Mouse (Mus musculus) lung, embryonic 16.5 days (tissue): ENCODE results near the gene Camk1d. TPM values are rescaled to one million over a fixed set of nuclear protein-coding genes. Genes with fewer than 3 reads are reported as not detected.

Source experiments
- ATAC-seq: fragments of 200-750 bp; cut with Nextera tagmentation; 2 replicates; pipeline ENCODE4 v1.8.0; 2017; ENCODE audit warnings: low read depth, mild to moderate bottlenecking, moderate library complexity
- H3K27ac ChIP-seq: fragments of 300-500 bp; sonication (generic); 2 replicates; pipeline ENCODE4 v1.5.1; 2014; ENCODE audit warnings: mild to moderate bottlenecking, control low read depth, low read length
- H3K27me3 ChIP-seq: fragments of 300-500 bp; sonication (generic); 2 replicates; pipeline ENCODE4 v1.6.1; 2014; ENCODE audit warnings: low read depth, low read length, mixed read lengths; ENCODE audit not compliant: control insufficient read depth, insufficient read depth
- H3K36me3 ChIP-seq: fragments of 300-500 bp; sonication (generic); 2 replicates; pipeline ENCODE4 v1.6.1; 2014; ENCODE audit warnings: low read length; ENCODE audit not compliant: control insufficient read depth, insufficient read depth
- H3K4me1 ChIP-seq: fragments of 300-500 bp; sonication (generic); replicated peaks from 2 replicates; pipeline ENCODE4 v1.6.1; 2014; ENCODE audit warnings: low read length, mixed read lengths; ENCODE audit not compliant: control insufficient read depth, insufficient read depth
- H3K4me2 ChIP-seq: fragments of 300-500 bp; sonication (generic); 2 replicates; pipeline ENCODE4 v1.6.1; 2014; ENCODE audit warnings: low read depth, low read length, control low read depth
- H3K4me3 ChIP-seq: fragments of 300-500 bp; sonication (generic); 2 replicates; pipeline ENCODE4 v1.5.1; 2014; ENCODE audit warnings: mild to moderate bottlenecking, low read length, control low read depth
- H3K9ac ChIP-seq: fragments of 300-500 bp; sonication (generic); 2 replicates; pipeline ENCODE4 v1.6.1; 2014; ENCODE audit warnings: low read length, control low read depth
- H3K9me3 ChIP-seq: fragments of 300-500 bp; sonication (generic); 2 replicates; pipeline ENCODE4 v1.6.1; 2016; ENCODE audit warnings: low read length; ENCODE audit not compliant: control insufficient read depth
- WGBS: fragments of 180-500 bp; shearing (Covaris S2); extraction: QIAGEN DNeasy Blood & Tissue Kit; methylation state at CpG from one replicate; pipeline ENCODE4 v1.1.7; 2014; 5-methylcytosine and 5-hydroxymethylcytosine counted together
- polyA plus RNA-seq: library from polyadenylated mRNA; unstranded; fragments of >200 nt; fragmentation: Nextera tagmentation; extraction: Ambion mirVana; gene quantifications from 2 replicates; pipeline ENCODE4 v1.2.1, GENCODE M21; 2015

The Camk1d gene
- polyA plus RNA-seq, 1 experiment from 2014 or later: 1.9 TPM

DNA sequence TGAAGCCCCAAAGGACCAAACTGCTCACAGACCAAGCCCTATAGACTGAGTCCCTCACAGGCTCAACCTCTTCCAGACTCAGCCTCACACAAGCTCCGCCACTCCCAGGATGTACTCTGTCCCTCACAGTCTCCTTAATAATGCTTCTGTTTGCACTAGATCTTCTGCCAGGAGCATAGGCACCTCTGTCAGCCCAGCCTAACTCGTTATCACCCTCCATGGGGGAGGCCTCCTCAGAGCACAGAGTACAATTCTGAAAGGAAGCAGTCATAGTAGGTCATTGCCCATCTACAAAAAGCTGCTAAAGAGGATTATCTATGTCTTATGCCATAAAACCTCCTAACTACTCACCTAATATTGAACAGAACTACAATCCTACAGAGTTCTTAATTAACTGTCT lies 276.6 kb downstream of the Camk1d start:
- ATAC-seq: no peak
- WGBS: 55% methylated on average over 2 of the region's 2 CpGs
- no peak overlapping the region for H3K4me3 ChIP-seq

DNA sequence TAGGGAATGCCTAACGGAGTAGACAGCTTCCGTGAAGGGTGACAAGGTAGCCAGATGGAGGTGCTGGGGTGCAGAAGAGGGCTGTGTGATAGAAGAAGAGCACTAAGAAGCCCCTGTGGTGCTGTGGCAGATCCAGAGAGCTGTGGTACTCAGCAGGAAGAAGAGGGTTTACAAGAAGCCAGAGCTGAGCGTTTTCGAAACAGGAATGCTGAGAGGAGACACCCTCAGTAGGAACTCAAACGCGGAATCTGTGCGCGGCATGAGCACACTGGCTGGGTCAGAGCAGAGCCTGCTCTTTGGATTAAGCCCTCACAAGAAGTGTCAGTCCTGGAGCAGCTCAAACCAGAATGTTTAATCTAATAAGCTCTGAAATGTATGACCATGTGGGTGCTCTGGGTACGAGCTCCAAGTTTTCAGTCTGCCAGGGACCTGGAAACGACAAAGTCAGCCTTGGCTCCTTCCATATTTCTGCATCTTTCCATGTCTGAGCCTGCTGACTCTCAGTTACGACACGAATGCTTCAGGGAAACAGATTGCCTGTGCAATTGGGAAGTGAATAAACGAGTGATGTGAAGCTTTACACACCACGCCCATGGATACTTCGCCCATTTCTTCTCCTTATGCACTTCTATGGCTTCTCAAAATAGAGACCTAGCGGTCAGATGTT lies 278.6 kb downstream of the Camk1d start:
- no peak for ATAC-seq
- Histone ChIP-seq H3K9ac (no peak overlapping the region), H3K27me3 (no peaks in the 10 kb centered on the region), H3K36me3 (no peaks in the 10 kb centered on the region), H3K4me3 (no peak overlapping the region), H3K4me2 (no peak overlapping the region), H3K4me1 (no peaks in the 10 kb centered on the region), H3K9me3 (no peaks in the 10 kb centered on the region), H3K27ac (no peak overlapping the region)
- 79% methylated on average over 16 of the region's 16 CpGs for WGBS

More for the DNA sequence above, 276.6 kb downstream of the Camk1d start:
- H3K27me3 ChIP-seq: no peaks in the 10 kb centered on the region
- no peaks in the 10 kb centered on the region for H3K4me1 ChIP-seq
- H3K4me2 ChIP-seq: no peak overlapping the region
- no peak overlapping the region for H3K9ac ChIP-seq
- no peak overlapping the region for H3K27ac ChIP-seq
- no peaks in the 10 kb centered on the region for H3K36me3 ChIP-seq
- no peaks in the 10 kb centered on the region for H3K9me3 ChIP-seq

DNA sequence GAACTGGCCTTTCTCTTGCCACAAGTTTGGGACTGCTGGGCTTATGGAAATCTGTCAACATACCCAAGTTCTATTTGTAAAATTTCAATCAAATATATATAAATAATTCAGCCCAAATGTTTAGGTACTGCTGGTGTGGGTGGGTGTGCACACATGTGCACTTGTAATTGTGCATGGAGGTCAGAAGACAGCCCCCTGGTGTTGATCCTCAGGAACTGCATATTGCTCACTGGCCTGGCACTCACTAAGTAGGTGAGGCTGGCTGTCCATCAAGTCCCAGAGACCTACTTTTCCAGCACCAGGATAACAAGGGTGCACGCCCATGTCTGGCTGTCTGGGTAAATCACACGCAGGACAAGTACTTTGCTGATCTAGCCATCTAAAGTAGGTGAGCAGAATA lies 283.0 kb downstream of the Camk1d start:
- H3K36me3 ChIP-seq: no peaks in the 10 kb centered on the region
- no peaks in the 10 kb centered on the region for H3K27me3 ChIP-seq
- H3K4me1 ChIP-seq: no peaks in the 10 kb centered on the region
- no peak overlapping the region for H3K4me3 ChIP-seq
- whole genome bisulfite sequencing: 38% methylated on average over 2 of the region's 2 CpGs
- H3K9me3 ChIP-seq: no peaks in the 10 kb centered on the region
- no peak overlapping the region for H3K27ac ChIP-seq
- H3K9ac ChIP-seq: no peak overlapping the region
- no peak for ATAC-seq
- H3K4me2 ChIP-seq: no peak overlapping the region

DNA sequence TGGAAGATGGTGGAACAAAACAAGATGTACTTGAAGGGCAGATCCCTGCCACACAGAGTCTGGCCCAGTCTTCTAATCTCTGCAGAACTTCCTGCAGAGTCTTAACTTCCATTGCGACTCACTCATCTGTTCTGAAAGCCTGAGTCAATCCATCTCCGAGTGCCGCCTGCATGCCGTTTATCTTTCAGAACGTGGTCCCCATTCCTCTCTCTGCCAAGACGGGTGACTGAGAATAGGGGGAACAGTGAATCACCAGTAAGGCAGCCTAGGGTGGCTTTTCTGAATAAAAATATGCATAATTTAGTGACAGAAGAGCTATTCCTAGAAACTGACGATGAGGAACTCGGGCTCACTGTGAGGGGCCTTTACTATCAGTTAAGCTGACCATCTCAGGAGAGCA lies 284.4 kb downstream of the Camk1d start:
- Histone ChIP-seq H3K36me3 (no peaks in the 10 kb centered on the region), H3K4me3 (no peak overlapping the region), H3K4me1 (no peaks in the 10 kb centered on the region), H3K27me3 (no peaks in the 10 kb centered on the region), H3K4me2 (no peak overlapping the region), H3K9ac (no peak overlapping the region), H3K27ac (no peak overlapping the region), H3K9me3 (no peaks in the 10 kb centered on the region)
- ATAC-seq: no peak
- 53% methylated on average over 8 of the region's 8 CpGs for WGBS

DNA sequence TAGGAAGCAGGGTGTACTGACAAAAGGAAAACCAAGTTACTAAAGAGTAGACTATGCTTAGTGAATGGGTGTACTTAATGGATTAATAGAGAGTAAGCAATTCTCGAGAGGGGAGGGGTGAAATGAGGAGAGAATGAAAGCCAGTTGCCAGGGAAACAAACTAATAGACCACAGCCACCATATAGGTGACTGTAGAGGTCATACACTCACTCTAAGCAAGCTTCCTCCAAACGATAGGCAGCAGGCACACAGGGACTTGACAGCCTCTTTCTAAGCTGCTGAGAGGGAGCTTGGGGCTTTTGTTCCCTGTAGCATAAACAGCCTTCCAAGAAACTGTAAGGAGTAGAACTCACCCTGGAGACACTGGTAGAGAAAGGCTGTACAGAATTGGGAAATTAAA lies 288.2 kb downstream of the Camk1d start:
- Histone ChIP-seq H3K4me1 (no peaks in the 10 kb centered on the region), H3K4me3 (no peak overlapping the region), H3K9me3 (no peaks in the 10 kb centered on the region), H3K36me3 (no peaks in the 10 kb centered on the region), H3K27me3 (no peaks in the 10 kb centered on the region), H3K9ac (no peak overlapping the region), H3K4me2 (no peak overlapping the region), H3K27ac (no peak overlapping the region)
- no peak for ATAC-seq
- WGBS: 20% methylated on average over 2 of the region's 2 CpGs

DNA sequence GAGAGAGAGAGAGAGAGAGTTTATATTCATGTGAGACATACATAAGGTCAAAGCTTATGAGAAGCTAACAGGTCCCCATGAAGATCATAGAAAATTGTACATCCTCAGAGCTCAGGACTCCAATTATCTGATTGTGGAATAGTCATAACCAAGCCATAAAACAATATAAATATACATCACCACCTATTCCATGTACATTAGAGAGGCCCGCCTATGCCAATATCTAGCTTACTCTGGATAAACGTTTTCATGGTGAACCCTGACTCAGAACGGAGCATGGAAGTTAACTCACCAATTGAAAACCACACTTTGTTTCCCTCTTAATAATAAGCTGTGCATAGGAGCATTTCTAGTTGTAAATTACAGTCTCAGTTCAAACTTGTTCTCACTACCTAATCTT lies 288.7 kb downstream of the Camk1d start:
- Histone ChIP-seq H3K27me3 (no peaks in the 10 kb centered on the region), H3K9me3 (no peaks in the 10 kb centered on the region), H3K9ac (no peak overlapping the region), H3K27ac (no peak overlapping the region), H3K4me3 (no peak overlapping the region), H3K4me1 (no peaks in the 10 kb centered on the region), H3K4me2 (no peak overlapping the region), H3K36me3 (no peaks in the 10 kb centered on the region)
- ATAC-seq: no peak
- 78% methylated on average over 3 of the region's 3 CpGs for WGBS

DNA sequence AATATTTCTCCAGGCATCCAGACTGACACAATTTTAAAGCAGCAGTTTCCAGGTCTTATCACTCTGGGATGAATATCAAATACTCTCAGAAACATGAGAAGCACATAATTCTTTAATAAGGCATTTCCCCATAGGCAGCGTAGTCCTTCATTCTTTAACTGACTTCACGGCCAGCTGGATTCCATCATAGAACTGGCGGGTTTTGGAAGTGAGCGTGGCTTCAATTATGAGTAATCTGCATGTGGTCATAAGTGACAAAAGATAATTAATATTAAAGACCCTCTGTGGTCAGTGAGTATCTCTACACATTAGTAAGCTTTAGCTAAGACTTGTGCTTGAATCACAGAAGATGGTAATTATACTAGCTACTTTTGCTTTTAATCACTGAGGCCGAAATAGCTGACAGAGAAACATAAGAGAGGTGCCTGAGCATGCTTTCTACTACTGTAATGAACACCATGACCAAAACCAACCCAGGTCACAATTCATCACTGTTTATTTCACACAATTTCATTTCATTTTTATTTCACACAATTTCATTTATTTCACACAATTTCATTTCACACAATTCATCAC lies 293.6 kb downstream of the Camk1d start:
- Histone ChIP-seq H3K9me3 (no peaks in the 10 kb centered on the region), H3K4me1 (no peaks in the 10 kb centered on the region; the same call in 1 of the 2 replicates), H3K27me3 (no peaks in the 10 kb centered on the region), H3K36me3 (no peaks in the 10 kb centered on the region), H3K27ac (no peak overlapping the region), H3K4me3 (no peak overlapping the region), H3K4me2 (no peak overlapping the region), H3K9ac (no peak overlapping the region)
- 60% methylated on average over 5 of the region's 5 CpGs for WGBS
- ATAC-seq: no peak

DNA sequence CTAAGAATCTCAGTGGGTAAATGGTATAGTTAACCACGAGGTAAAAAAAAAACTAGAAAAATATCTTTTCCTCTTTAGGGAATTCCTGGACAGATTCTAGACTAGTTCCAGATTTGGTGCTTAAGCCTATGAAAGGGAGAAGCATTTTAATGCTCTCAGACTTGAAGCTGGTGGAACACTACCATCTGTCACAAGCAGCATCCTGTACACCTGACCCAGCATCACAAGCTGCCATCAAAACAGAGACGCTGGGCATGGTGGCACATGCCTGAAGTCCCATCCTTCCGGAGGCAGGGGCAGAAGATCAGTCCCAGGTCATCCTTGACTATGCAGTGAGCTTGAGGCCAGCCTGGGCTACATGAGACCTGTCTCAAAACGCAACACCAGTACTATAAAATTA lies 295.5 kb downstream of the Camk1d start:
- Histone ChIP-seq H3K4me1 (no peaks in the 10 kb centered on the region; the same call in 1 of the 2 replicates), H3K27me3 (no peaks in the 10 kb centered on the region), H3K4me3 (no peak overlapping the region), H3K4me2 (no peak overlapping the region), H3K36me3 (no peaks in the 10 kb centered on the region), H3K27ac (no peak overlapping the region), H3K9me3 (no peaks in the 10 kb centered on the region), H3K9ac (no peak overlapping the region)
- no peak for ATAC-seq
- whole genome bisulfite sequencing: 77% methylated on average over 4 of the region's 4 CpGs

DNA sequence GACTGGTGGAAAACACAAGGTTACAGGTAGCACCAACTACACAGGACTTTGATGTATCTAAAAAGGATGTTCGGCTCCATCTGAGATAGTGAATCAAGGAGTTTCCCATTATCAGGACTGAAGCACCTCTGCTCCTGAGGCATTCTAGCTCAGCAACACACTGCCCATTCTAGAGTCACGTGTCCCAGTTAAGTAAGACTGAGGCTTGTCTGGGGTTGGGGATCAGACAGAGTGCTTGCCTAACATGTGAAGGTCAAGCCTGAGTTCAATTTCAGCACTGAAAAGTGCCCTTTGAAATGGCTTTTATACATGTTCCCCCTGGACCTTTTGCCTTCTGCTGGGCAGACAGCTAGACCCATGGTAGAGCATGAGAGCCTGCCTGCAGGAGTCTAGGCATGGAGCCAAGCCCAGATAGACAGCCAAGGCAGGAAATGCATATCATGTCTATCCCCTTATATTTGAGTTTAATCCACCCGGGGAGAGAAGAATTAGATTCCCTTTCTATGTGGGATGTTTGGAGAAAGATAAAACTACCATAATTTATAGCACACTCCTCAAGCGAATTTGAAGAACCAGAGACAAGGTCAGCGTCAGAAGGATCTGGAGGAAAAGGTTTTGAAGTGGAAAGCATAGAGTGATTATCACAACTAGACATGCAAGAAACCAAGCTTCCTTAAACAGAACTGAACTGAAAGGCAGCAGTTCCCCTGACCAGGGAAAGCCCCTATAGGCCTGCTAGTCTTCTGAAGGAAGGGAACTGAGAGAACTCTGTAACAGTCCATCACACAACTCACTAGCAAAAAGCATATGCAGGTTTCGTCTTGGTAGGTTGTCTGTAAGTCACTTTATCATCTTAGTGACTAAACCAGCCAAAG lies 296.9 kb downstream of the Camk1d start:
- 41% methylated on average over 6 of the region's 6 CpGs for WGBS
- no peak overlapping the region for H3K27ac ChIP-seq
- ATAC-seq: peak; percentile 62; the same call in 1 of the 2 replicates

More for the DNA sequence above, 296.9 kb downstream of the Camk1d start:
- H3K36me3 ChIP-seq: no peaks in the 10 kb centered on the region
- no peak overlapping the region for H3K4me2 ChIP-seq
- H3K9ac ChIP-seq: no peak overlapping the region
- H3K9me3 ChIP-seq: no peaks in the 10 kb centered on the region
- H3K4me1 ChIP-seq: no peaks in the 10 kb centered on the region; the same call in 1 of the 2 replicates
- no peaks in the 10 kb centered on the region for H3K27me3 ChIP-seq
- no peak overlapping the region for H3K4me3 ChIP-seq
